In genomic region chr1:143776446-143777411, GRCm38 (mm10) we compare ENCODE assay signal across 8 mouse cellular contexts. TPM values are rescaled to one million over a fixed set of nuclear protein-coding genes. Genes with fewer than 3 reads are reported as not detected.
A peak's percentile ranks its signal among the peaks of the same experiment; 100 is the strongest.
DNase-seq lines count a peak whose midpoint lies in the region; ATAC-seq and TF ChIP-seq lines count a peak whose summit lies in the region.

Trove2 (minus strand) TSS chr1:143777068.
Uchl5 (plus strand) TSS chr1:143777272.

- H3K9ac ChIP-seq in hindbrain, postnatal 0 days (replicated peaks; ENCODE audit: low read length): peak within 1 kb of the TSS; percentile 86

- intact Hi-C loops in left cerebral cortex, adult 2 months (cut with DNase I): loop anchor here (2.0 kb wide), 1 partner anchor 74 kb away; the partner anchor contains the start of gene Cdc73

- WGBS in hindbrain, postnatal 0 days: under 1% methylated on average over 79 of the region's 84 CpGs

- H3K4me2 ChIP-seq in hindbrain, postnatal 0 days (ENCODE audit: low read depth, low read length): peak within 1 kb of the TSS; percentile 80

- ATAC-seq in hindbrain, postnatal 0 days: peak; percentile 98
- peak; percentile 90 for ATAC-seq in megakaryocyte, adult 5-6 weeks (ENCODE audit: poor library complexity, severe bottlenecking)

- peak within 1 kb of the TSS; percentile 81 for H3K27ac ChIP-seq in hindbrain, postnatal 0 days
- peak within 1 kb of the TSS; percentile 88 for H3K27ac ChIP-seq in left cerebral cortex, adult 2 months

- peak; percentile 94 for DNase-seq in WW6 (ENCODE audit: low read depth, low spot score)
- peak; percentile 99 for DNase-seq in cerebellum, postnatal 4 days (ENCODE audit: low spot score in 2 of 2)
- peak; percentile 98 for DNase-seq in gastrocnemius, adult 18-20 months (ENCODE audit: low spot score)
- peak; percentile 99 for DNase-seq in hindbrain, postnatal 0 days (ENCODE audit: low spot score)
- peak; percentile 99 for DNase-seq in left cerebral cortex, adult 2 months (ENCODE audit: extremely low spot score in 1 of 2, low spot score in 2 of 2)
- peak; percentile 97 to 99 for DNase-seq in right cerebral cortex, adult 2 months (ENCODE audit: low spot score in 2 of 2)
- peak; percentile 99 for DNase-seq in urinary bladder, postnatal 14 days (ENCODE audit: low spot score)

- H3K27me3 ChIP-seq in hindbrain, postnatal 0 days (ENCODE audit: insufficient read depth, low read length): no peaks in the 10 kb centered on the region

- no peaks in the 10 kb centered on the region for H3K36me3 ChIP-seq in hindbrain, postnatal 0 days (ENCODE audit: insufficient read depth, low read length)

- peaks cover 10% of the 10 kb centered on the region for H3K4me1 ChIP-seq in hindbrain, postnatal 0 days (ENCODE audit: insufficient read depth, low read length)

- TF ChIP-seq CTCF in hindbrain, postnatal 0 days (IDR thresholded peaks at IDR 0.05; ENCODE audit: low read depth): peak; percentile 89
- peak; percentile 75 for TF ChIP-seq CTCF in left cerebral cortex, adult 2 months (IDR thresholded peaks at IDR 0.05)

- H3K4me3 ChIP-seq in hindbrain, postnatal 0 days (ENCODE audit: low read length): peak within 1 kb of the TSS; percentile 93
- peak within 1 kb of the TSS; percentile 95 for H3K4me3 ChIP-seq in left cerebral cortex, adult 2 months

- no peaks in the 10 kb centered on the region for H3K9me3 ChIP-seq in hindbrain, postnatal 0 days (ENCODE audit: low read length)

RNA-seq across cellular contexts. Expression of gene Trove2, which starts in this region (rescaled TPM):
- total RNA-seq in gastrocnemius, adult 18-20 months (2021): 1 to 10 TPM; 2.9 to 3.5 TPM
- total RNA-seq in hindbrain, postnatal 0 days (2014; rRNA removed): 28.6 and 29.1 TPM in 2 replicates
- 24.2 and 24.6 TPM in 2 replicates for polyA plus RNA-seq in hindbrain, postnatal 0 days (2015; fragmentation: Nextera tagmentation; extraction: Ambion mirVana)
- 10 to 100 TPM; 29.0 to 29.5 TPM for total RNA-seq in left cerebral cortex, adult 2 months (2021)
- total RNA-seq in megakaryocyte, adult 5-6 weeks (2015): 1.0 and 1.6 TPM in 2 replicates
- total RNA-seq in megakaryocyte, adult 5-6 weeks (2017): 1.8 and 2.4 TPM in 2 replicates

RNA-seq across cellular contexts. Expression of gene Uchl5, which starts in this region (rescaled TPM):
- 10 to 100 TPM; 19.0 to 22.0 TPM for total RNA-seq in gastrocnemius, adult 18-20 months (2021)
- 4.4 and 7.2 TPM in 2 replicates for total RNA-seq in hindbrain, postnatal 0 days (2014; rRNA removed)
- polyA plus RNA-seq in hindbrain, postnatal 0 days (2015; fragmentation: Nextera tagmentation; extraction: Ambion mirVana): 65.1 and 65.5 TPM in 2 replicates
- total RNA-seq in left cerebral cortex, adult 2 months (2021): 10 to 100 TPM; 36.0 to 43.2 TPM
- total RNA-seq in megakaryocyte, adult 5-6 weeks (2015): 80.2 and 96.0 TPM in 2 replicates
- total RNA-seq in megakaryocyte, adult 5-6 weeks (2017): 79.4 and 89.2 TPM in 2 replicates

Comparison
In these comparisons a context has a peak if more than half of its experiments do, and no peak if none do; other contexts are left out.
1. Peak in every context shown above with its lines: DNase-seq, ATAC-seq, H3K4me3 ChIP-seq and H3K27ac ChIP-seq.